ENCODE assay signal across 14 mouse cellular contexts in the genomic region with DNA sequence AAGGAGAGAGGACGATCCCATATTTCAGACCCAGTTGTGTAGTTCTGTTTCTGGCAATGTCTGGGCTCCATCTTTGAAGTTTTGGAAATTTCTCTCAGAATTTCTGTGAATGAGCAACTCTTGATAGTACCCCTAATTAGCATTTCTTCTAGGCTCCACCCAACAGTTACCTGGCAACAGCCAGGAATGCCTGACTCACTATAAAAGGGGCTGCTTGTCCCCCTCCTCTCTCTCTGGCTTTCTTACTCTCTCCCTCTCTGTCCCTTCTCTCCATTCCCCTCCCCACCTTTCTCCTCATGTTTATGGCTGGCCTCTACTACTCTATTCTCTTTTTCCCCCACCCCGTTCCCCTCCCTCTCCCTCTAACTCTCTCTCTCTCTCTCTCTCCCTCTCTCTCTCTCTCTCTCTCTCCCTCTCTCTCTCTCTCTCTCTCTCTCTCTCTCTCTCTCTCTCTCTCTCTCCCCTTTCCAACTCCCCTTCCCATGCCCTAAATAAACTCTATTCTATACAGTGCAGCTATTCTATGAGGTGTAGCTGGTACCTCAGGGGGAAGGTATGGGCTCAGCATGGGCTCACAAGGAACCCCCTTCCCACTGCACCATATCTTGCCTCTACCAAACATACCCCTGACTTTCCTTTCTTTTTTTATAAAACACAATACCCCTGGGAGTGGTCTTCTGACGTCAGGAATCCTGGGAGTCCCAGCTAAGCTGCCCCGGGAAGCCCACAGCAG.
A peak's percentile ranks its signal among the peaks of the same experiment; 100 is the strongest.
DNase-seq lines count a peak whose midpoint lies in the region; ATAC-seq and TF ChIP-seq lines count a peak whose summit lies in the region.
"Had no signal": no experiment of that assay in that cellular context is flagged by ENCODE, and none has a peak within 500 bp of the region (broad histone marks: within the 10 kb centered on the region; RNA-seq: fewer than 3 reads in every experiment).

No protein-coding gene starts in this region.

- H3K4me2 ChIP-seq in midbrain, embryonic 11.5 days = no peak overlapping the region
- H3K4me2 ChIP-seq in midbrain, postnatal 0 days (ENCODE audit: low read depth, low read length, poor library complexity, severe bottlenecking) = no peak overlapping the region
- H3K4me2 ChIP-seq in embryonic facial prominence, embryonic 13.5 days = peak overlapping the region; percentile 41
- no peak overlapping the region for H3K4me2 ChIP-seq in forebrain, postnatal 0 days (ENCODE audit: low read depth)
- H3K4me2 ChIP-seq in neural tube, embryonic 13.5 days = no peak overlapping the region
- H3K4me2 ChIP-seq: intestine, embryonic 15.5 days had no signal

- TF ChIP-seq CTCF in midbrain, postnatal 0 days (IDR thresholded peaks at IDR 0.05) = no peak
- TF ChIP-seq CTCF in forebrain, postnatal 0 days (IDR thresholded peaks at IDR 0.05; ENCODE audit: low read depth) = no peak

- no peaks in the 10 kb centered on the region for H3K9me3 ChIP-seq in midbrain, embryonic 11.5 days (ENCODE audit: control insufficient read depth, low read length)
- no peaks in the 10 kb centered on the region for H3K9me3 ChIP-seq in midbrain, postnatal 0 days (ENCODE audit: low read length)
- no peaks in the 10 kb centered on the region for H3K9me3 ChIP-seq in embryonic facial prominence, embryonic 13.5 days
- H3K9me3 ChIP-seq in forebrain, postnatal 0 days (ENCODE audit: low read length) = no peaks in the 10 kb centered on the region
- H3K9me3 ChIP-seq in neural tube, embryonic 13.5 days = no peaks in the 10 kb centered on the region
- H3K9me3 ChIP-seq: intestine, embryonic 15.5 days had no signal

- no peak overlapping the region for H3K27ac ChIP-seq in midbrain, embryonic 11.5 days (ENCODE audit: low read depth, low read length)
- no peak overlapping the region for H3K27ac ChIP-seq in midbrain, postnatal 0 days (ENCODE audit: low read depth, low read length)
- peak overlapping the region; percentile 8; the same call in 1 of the 2 replicates for H3K27ac ChIP-seq in embryonic facial prominence, embryonic 13.5 days
- H3K27ac ChIP-seq in forebrain, postnatal 0 days (ENCODE audit: low read depth, low read length) = no peak overlapping the region
- H3K27ac ChIP-seq in neural tube, embryonic 13.5 days (replicated peaks) = no peak overlapping the region
- H3K27ac ChIP-seq: intestine, embryonic 15.5 days had no signal

- peak; percentile 83 for ATAC-seq in midbrain, embryonic 11.5 days (ENCODE audit: low FRiP score)
- ATAC-seq in midbrain, postnatal 0 days (ENCODE audit: low FRiP score) = no peak
- no peak for ATAC-seq in embryonic facial prominence, embryonic 13.5 days (ENCODE audit: insufficient number of reproducible peaks, insufficient read depth, low FRiP score, low TSS enrichment, low read depth)
- ATAC-seq in forebrain, postnatal 0 days = peak; percentile 59; the same call in 1 of the 2 replicates
- ATAC-seq in neural tube, embryonic 13.5 days (ENCODE audit: low read depth) = 0 out of 2 replicates have a peak, but pooled peaks have one; percentile 38
- ATAC-seq in megakaryocyte-erythroid progenitor cell, adult 5-6 weeks (replicated peaks; ENCODE audit: low FRiP score, low TSS enrichment, poor library complexity, severe bottlenecking) = no peak
- ATAC-seq: intestine, embryonic 15.5 days had no signal

- DNase-seq in midbrain, embryonic 11.5 days (ENCODE audit: low spot score, missing footprints) = peak; percentile 87
- DNase-seq in midbrain, postnatal 0 days (ENCODE audit: low spot score) = no peak
- no peak for DNase-seq in forebrain, postnatal 0 days
- no peak for DNase-seq in T-cell, adult 2 months (ENCODE audit: low spot score)
- DNase-seq: cerebellum, adult 9-10 months; heart, adult 11 months; heart, postnatal 10 days; kidney, postnatal 14 days; lung, postnatal 4 days; right cerebral cortex, postnatal 4 days had no signal

- H3K27me3 ChIP-seq in midbrain, embryonic 11.5 days (ENCODE audit: control insufficient read depth, insufficient read depth, low read length) = no peaks in the 10 kb centered on the region
- H3K27me3 ChIP-seq in midbrain, postnatal 0 days (ENCODE audit: insufficient read depth, low read length) = peaks cover 5% of the 10 kb centered on the region; the same call in 1 of the 2 replicates
- peaks cover 19% of the 10 kb centered on the region; the same call in 1 of the 2 replicates for H3K27me3 ChIP-seq in embryonic facial prominence, embryonic 13.5 days
- no peaks in the 10 kb centered on the region for H3K27me3 ChIP-seq in forebrain, postnatal 0 days (ENCODE audit: insufficient read depth, low read length)
- peaks cover 21% of the 10 kb centered on the region; the same call in 1 of the 2 replicates for H3K27me3 ChIP-seq in neural tube, embryonic 13.5 days
- H3K27me3 ChIP-seq: intestine, embryonic 15.5 days had no signal

- no peak overlapping the region for H3K4me3 ChIP-seq in midbrain, embryonic 11.5 days (ENCODE audit: low read depth, low read length)
- H3K4me3 ChIP-seq in midbrain, postnatal 0 days (ENCODE audit: low read depth, low read length) = no peak overlapping the region
- H3K4me3 ChIP-seq in embryonic facial prominence, embryonic 13.5 days = no peak overlapping the region
- H3K4me3 ChIP-seq in forebrain, postnatal 0 days (ENCODE audit: low read depth, low read length) = no peak overlapping the region
- H3K4me3 ChIP-seq in neural tube, embryonic 13.5 days = no peak overlapping the region
- H3K4me3 ChIP-seq: intestine, embryonic 15.5 days had no signal

- peaks cover 11% of the 10 kb centered on the region for H3K4me1 ChIP-seq in midbrain, embryonic 11.5 days (ENCODE audit: control insufficient read depth, insufficient read depth, low read length)
- no peaks in the 10 kb centered on the region for H3K4me1 ChIP-seq in midbrain, postnatal 0 days (ENCODE audit: insufficient read depth, low read length)
- H3K4me1 ChIP-seq in embryonic facial prominence, embryonic 13.5 days = peaks cover 45% of the 10 kb centered on the region
- 0 out of 2 replicates have a peak, but pooled peaks cover 4% of the 10 kb centered on the region for H3K4me1 ChIP-seq in forebrain, postnatal 0 days (ENCODE audit: insufficient read depth)
- peaks cover 24% of the 10 kb centered on the region for H3K4me1 ChIP-seq in neural tube, embryonic 13.5 days (replicated peaks)
- H3K4me1 ChIP-seq: intestine, embryonic 15.5 days had no signal

- 27% methylated on average over 4 of the region's 4 CpGs for WGBS in midbrain, embryonic 11.5 days
- WGBS in midbrain, postnatal 0 days = 18% methylated on average over 4 of the region's 4 CpGs
- 18% methylated on average over 4 of the region's 4 CpGs for WGBS in embryonic facial prominence, embryonic 13.5 days
- 5% methylated on average over 4 of the region's 4 CpGs for WGBS in forebrain, postnatal 0 days
- WGBS in neural tube, embryonic 13.5 days = 20% methylated on average over 4 of the region's 4 CpGs

- no peaks in the 10 kb centered on the region for H3K36me3 ChIP-seq in midbrain, embryonic 11.5 days (ENCODE audit: control insufficient read depth, insufficient read depth, low read length)
- no peaks in the 10 kb centered on the region for H3K36me3 ChIP-seq in midbrain, postnatal 0 days (ENCODE audit: insufficient read depth, low read length)
- H3K36me3 ChIP-seq in embryonic facial prominence, embryonic 13.5 days = no peaks in the 10 kb centered on the region
- no peaks in the 10 kb centered on the region for H3K36me3 ChIP-seq in forebrain, postnatal 0 days (ENCODE audit: insufficient read depth)
- no peaks in the 10 kb centered on the region for H3K36me3 ChIP-seq in neural tube, embryonic 13.5 days
- H3K36me3 ChIP-seq: intestine, embryonic 15.5 days had no signal

- no peak overlapping the region for H3K9ac ChIP-seq in midbrain, embryonic 11.5 days (ENCODE audit: low read length)
- H3K9ac ChIP-seq in midbrain, postnatal 0 days (replicated peaks; ENCODE audit: low read length, poor library complexity, severe bottlenecking) = no peak overlapping the region
- no peak overlapping the region for H3K9ac ChIP-seq in embryonic facial prominence, embryonic 13.5 days
- H3K9ac ChIP-seq in forebrain, postnatal 0 days = no peak overlapping the region
- no peak overlapping the region for H3K9ac ChIP-seq in neural tube, embryonic 13.5 days
- H3K9ac ChIP-seq: intestine, embryonic 15.5 days had no signal

Comparison
In these comparisons a context has a peak if more than half of its experiments do, and no peak if none do; other contexts are left out.
1. ATAC-seq: peak in midbrain, embryonic 11.5 days (single experiment), forebrain, postnatal 0 days (single experiment) and neural tube, embryonic 13.5 days (single experiment); none in midbrain, postnatal 0 days (single experiment), embryonic facial prominence, embryonic 13.5 days (single experiment) and megakaryocyte-erythroid progenitor cell, adult 5-6 weeks (single experiment).